Mouse (Mus musculus): ENCODE data around the gene Coro1c. TPM values are rescaled to one million over a fixed set of nuclear protein-coding genes. Genes with fewer than 3 reads are reported as not detected.

Gene Coro1c
- total and polyA plus RNA-seq, 2 experiments from 2014 or later = 165 to 311 TPM

DNA sequence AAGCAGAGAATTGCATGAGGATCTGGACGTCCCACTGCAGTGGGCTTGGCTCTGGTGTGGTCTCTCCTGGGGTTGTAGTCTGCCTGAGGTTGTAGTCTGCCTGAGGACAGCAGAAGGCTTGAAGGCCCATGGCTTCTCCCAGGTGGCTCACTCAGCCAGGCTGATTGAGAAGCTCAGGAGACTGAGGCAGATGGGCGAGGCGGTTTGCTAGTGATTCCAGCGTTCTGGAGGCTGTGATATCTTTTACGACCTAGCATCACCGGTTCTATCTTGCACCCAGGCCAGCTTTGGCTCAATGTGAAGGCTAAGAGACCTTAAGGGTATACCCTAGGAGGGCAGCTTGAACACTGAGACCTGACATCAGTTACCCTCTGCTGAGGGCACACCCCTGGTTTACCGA, 10.5 kb upstream of the Coro1c start:
- no peak for ATAC-seq (ENCODE audit: low FRiP score)
- 84% methylated on average over 7 of the region's 7 CpGs for WGBS

GRCm38 (mm10) chr5:113918654-113919053, 10.1 kb upstream of the Coro1c start:
- 78% methylated on average over 9 of the region's 9 CpGs for WGBS
- DNase-seq (ENCODE audit: low spot score) (no peak), ATAC-seq (ENCODE audit: low FRiP score) (no peak)
- Histone ChIP-seq H3K9ac (replicated peaks; ENCODE audit: low read length, poor library complexity, severe bottlenecking) (no peak overlapping the region), H3K36me3 (ENCODE audit: insufficient read depth, low read length) (no peaks in the 10 kb centered on the region), H3K4me1 (ENCODE audit: insufficient read depth, low read length) (no peaks in the 10 kb centered on the region; the same call in 1 of the 2 replicates), H3K27me3 (ENCODE audit: insufficient read depth, low read length) (no peaks in the 10 kb centered on the region), H3K9me3 (ENCODE audit: low read length) (no peaks in the 10 kb centered on the region), H3K4me3 (ENCODE audit: low read depth, low read length) (no peak overlapping the region), H3K4me2 (ENCODE audit: low read depth, low read length, poor library complexity, severe bottlenecking) (no peak overlapping the region), H3K27ac (ENCODE audit: low read depth, low read length) (no peak overlapping the region)
- no peak for TF ChIP-seq CTCF (IDR thresholded peaks at IDR 0.05)

More for the DNA sequence above, 10.5 kb upstream of the Coro1c start:
- Histone ChIP-seq H3K4me2 (ENCODE audit: low read depth, low read length, poor library complexity, severe bottlenecking) (no peak overlapping the region), H3K36me3 (ENCODE audit: insufficient read depth, low read length) (no peaks in the 10 kb centered on the region), H3K27me3 (ENCODE audit: insufficient read depth, low read length) (no peaks in the 10 kb centered on the region), H3K9me3 (ENCODE audit: low read length) (no peaks in the 10 kb centered on the region), H3K9ac (replicated peaks; ENCODE audit: low read length, poor library complexity, severe bottlenecking) (no peak overlapping the region), H3K4me3 (ENCODE audit: low read depth, low read length) (no peak overlapping the region), H3K4me1 (ENCODE audit: insufficient read depth, low read length) (no peaks in the 10 kb centered on the region; the same call in 1 of the 2 replicates), H3K27ac (ENCODE audit: low read depth, low read length) (no peak overlapping the region)
- TF ChIP-seq CTCF (IDR thresholded peaks at IDR 0.05) = no peak
- no peak for DNase-seq (ENCODE audit: low spot score)

DNA sequence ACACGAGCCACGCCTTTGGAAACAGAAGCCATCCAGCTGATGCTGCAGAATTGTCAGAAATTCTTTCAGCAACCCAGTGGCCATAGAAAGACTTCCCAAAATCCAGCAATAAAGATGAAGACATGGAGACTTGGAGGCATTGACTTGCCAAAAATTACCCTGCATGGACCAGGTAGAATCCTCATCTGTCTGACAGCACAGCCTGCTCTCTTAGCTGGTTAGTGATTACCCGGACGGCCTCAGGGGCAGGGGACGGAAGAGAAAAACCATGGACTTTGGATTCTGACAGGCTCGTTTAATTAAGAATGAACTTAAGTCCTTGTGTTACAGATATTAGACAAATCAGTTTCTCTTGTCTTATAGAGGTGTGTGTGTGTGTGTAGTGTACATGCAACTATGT, 2.1 kb upstream of the Coro1c start:
- Histone ChIP-seq H3K9ac (replicated peaks; ENCODE audit: low read length, poor library complexity, severe bottlenecking) (no peak overlapping the region), H3K36me3 (ENCODE audit: insufficient read depth, low read length) (no peaks in the 10 kb centered on the region), H3K4me1 (ENCODE audit: insufficient read depth, low read length) (peaks cover 1% of the 10 kb centered on the region; the same call in 1 of the 2 replicates), H3K27ac (ENCODE audit: low read depth, low read length) (no peak overlapping the region), H3K4me3 (ENCODE audit: low read depth, low read length) (no peak overlapping the region), H3K4me2 (ENCODE audit: low read depth, low read length, poor library complexity, severe bottlenecking) (no peak overlapping the region), H3K27me3 (ENCODE audit: insufficient read depth, low read length) (no peaks in the 10 kb centered on the region), H3K9me3 (ENCODE audit: low read length) (no peaks in the 10 kb centered on the region)
- 76% methylated on average over 6 of the region's 6 CpGs for WGBS
- no peak for TF ChIP-seq CTCF (IDR thresholded peaks at IDR 0.05)
- no peak for ATAC-seq (ENCODE audit: low FRiP score)
- no peak for DNase-seq (ENCODE audit: low spot score)

GRCm38 (mm10) chr5:113910065-113910701, 1.6 kb upstream of the Coro1c start:
- Histone ChIP-seq H3K27me3 (ENCODE audit: insufficient read depth, low read length) (no peaks in the 10 kb centered on the region), H3K27ac (ENCODE audit: low read depth, low read length) (no peak overlapping the region), H3K4me2 (ENCODE audit: low read depth, low read length, poor library complexity, severe bottlenecking) (no peak overlapping the region), H3K9me3 (ENCODE audit: low read length) (no peaks in the 10 kb centered on the region), H3K9ac (replicated peaks; ENCODE audit: low read length, poor library complexity, severe bottlenecking) (no peak overlapping the region), H3K36me3 (ENCODE audit: insufficient read depth, low read length) (no peaks in the 10 kb centered on the region), H3K4me3 (ENCODE audit: low read depth, low read length) (no peak overlapping the region), H3K4me1 (ENCODE audit: insufficient read depth, low read length) (peaks cover 7% of the 10 kb centered on the region)
- no peak for TF ChIP-seq CTCF (IDR thresholded peaks at IDR 0.05)
- WGBS = 40% methylated on average over 10 of the region's 10 CpGs
- DNase-seq (ENCODE audit: low spot score) (no peak), ATAC-seq (ENCODE audit: low FRiP score) (no peak)

- H3K27ac ChIP-seq (ENCODE audit: low read depth, low read length) = peak overlapping the region; percentile 93
- H3K9ac ChIP-seq (replicated peaks; ENCODE audit: low read length, poor library complexity, severe bottlenecking) = peak overlapping the region; percentile 95
- H3K4me1 ChIP-seq (ENCODE audit: insufficient read depth, low read length) = peaks cover 7% of the 10 kb centered on the region
- no peaks in the 10 kb centered on the region for H3K27me3 ChIP-seq (ENCODE audit: insufficient read depth, low read length)
- DNase-seq (ENCODE audit: low spot score) (peak; percentile 50), ATAC-seq (ENCODE audit: low FRiP score) (peak; percentile 64)
- under 1% methylated on average over 57 of the region's 69 CpGs for WGBS
- TF ChIP-seq CTCF (IDR thresholded peaks at IDR 0.05) = no peak; the same call in 1 of the 2 replicates
- H3K36me3 ChIP-seq (ENCODE audit: insufficient read depth, low read length) = no peaks in the 10 kb centered on the region
- no peaks in the 10 kb centered on the region for H3K9me3 ChIP-seq (ENCODE audit: low read length)
- H3K4me3 ChIP-seq (ENCODE audit: low read depth, low read length) = peak overlapping the region; percentile 93
- H3K4me2 ChIP-seq (ENCODE audit: low read depth, low read length, poor library complexity, severe bottlenecking) = peak overlapping the region; percentile 77
These were observed 581 bp downstream of the Coro1c start for GRCm38 (mm10) chr5:113907786-113908567.

Data from midbrain, postnatal 0 days (tissue).